Mouse (Mus musculus) C2C12 (cell line): Measurements from ENCODE around the gene Gm21650. TPM values are rescaled to one million over a fixed set of nuclear protein-coding genes. Genes with fewer than 3 reads are reported as not detected.
"Not testable (repeated sequence)": the region's sequence is repeated elsewhere in the genome, so short reads cannot be mapped to it uniquely, and the experiment has no call there.

Experiments
- H3K27me3 ChIP-seq: one replicate; pipeline ENCODE4 v1.6.1; 2011; ENCODE audit not compliant: control insufficient read depth, insufficient read depth, insufficient read length
- H3K36me3 ChIP-seq: one replicate; pipeline ENCODE4 v1.6.1; 2011; ENCODE audit not compliant: control insufficient read depth, insufficient read depth
- H3K4me3 ChIP-seq: one replicate; pipeline ENCODE4 v1.5.1; 2011; ENCODE audit warnings: mild to moderate bottlenecking, control low read depth; ENCODE audit not compliant: poor library complexity, insufficient read depth, severe bottlenecking
- H3K79me2 ChIP-seq: one replicate; pipeline ENCODE4 v1.6.1; 2011; ENCODE audit not compliant: control insufficient read depth, insufficient read depth
- H3K79me3 ChIP-seq: one replicate; pipeline ENCODE4 v1.6.1; 2011; ENCODE audit warnings: low read depth, control low read depth
- H3ac ChIP-seq: one replicate; pipeline ENCODE3; 2011; ENCODE audit warnings: low read depth; ENCODE audit not compliant: control insufficient read depth, insufficient read length
- long read RNA-seq, 2 experiments: library from polyadenylated mRNA; unstranded; transcript quantifications; one replicate each; pipeline ENCODE4 v2.0.0; 2019 to 2020
- polyA plus RNA-seq: library from polyadenylated mRNA; unstranded; fragments of >200 nt; fragmentation: generic; extraction: Trizol; gene quantifications from one replicate; pipeline ENCODE4 v1.2.1, GENCODE M21; 2012; ENCODE audit warnings: missing spikeins

Gm21650 gene
- not detected for polyA plus RNA-seq
- long read RNA-seq, experiment 1 = 0 reads
- long read RNA-seq, experiment 2 = 0 reads

DNA sequence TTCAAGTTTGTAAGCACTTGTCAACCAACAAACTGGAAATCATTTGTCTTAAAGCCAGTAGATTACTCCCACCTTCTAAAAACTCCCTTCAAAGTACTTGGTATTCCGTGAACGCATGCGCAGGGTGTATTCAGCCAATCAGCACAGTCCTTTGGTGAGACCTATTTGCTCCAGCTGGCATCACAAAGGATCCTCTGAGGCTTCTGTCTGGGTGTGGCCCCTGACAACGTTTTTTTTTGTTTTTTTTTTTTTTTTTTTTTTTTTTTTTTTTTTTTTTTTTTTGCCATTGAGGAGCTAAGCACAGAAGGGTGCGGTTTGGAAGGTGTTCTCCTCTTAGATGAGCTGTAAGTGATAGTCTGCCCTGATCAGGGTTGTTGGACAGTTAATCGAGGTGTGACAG, at the start of gene Gm21650:
Gm21650 (plus strand) TSS at position 301 of the 400 bp plus-strand sequence.
- not testable (repeated sequence) for H3K79me3 ChIP-seq, H3K36me3 ChIP-seq, H3ac ChIP-seq, H3K79me2 ChIP-seq, H3K4me3 ChIP-seq, H3K27me3 ChIP-seq
